Mouse (Mus musculus): Measurements from ENCODE around the gene Syne2.
"Not testable (repeated sequence)": the region's sequence is repeated elsewhere in the genome, so short reads cannot be mapped to it uniquely, and the experiment has no call there.

The Syne2 gene

GRCm38 (mm10) chr12:76111046-76111445 is 293.1 kb downstream of the Syne2 start:
- no peak for DNase-seq

- no peak for DNase-seq
These were observed 298.6 kb downstream of the Syne2 start for GRCm38 (mm10) chr12:76116577-76116976.

GRCm38 (mm10) chr12:76117632-76118153 is 299.8 kb downstream of the Syne2 start:
- DNase-seq: peak in 1 of 2 experiments; percentile 28

- DNase-seq: no peak
These were observed 305.3 kb downstream of the Syne2 start for GRCm38 (mm10) chr12:76123223-76123622.

GRCm38 (mm10) chr12:76128306-76128705 is 310.4 kb downstream of the Syne2 start:
- DNase-seq: no peak

- peak; percentile 14 to 22 for DNase-seq
These were observed 310.9 kb downstream of the Syne2 start for GRCm38 (mm10) chr12:76128831-76129230.

GRCm38 (mm10) chr12:76130281-76130680 is 312.3 kb downstream of the Syne2 start:
- DNase-seq: no peak

GRCm38 (mm10) chr12:76130891-76131290 is 313.0 kb downstream of the Syne2 start:
- no peak for DNase-seq

- peak in 1 of 2 experiments; percentile 37 for DNase-seq
These were observed 314.7 kb downstream of the Syne2 start for GRCm38 (mm10) chr12:76132591-76132990.

- DNase-seq: not testable (repeated sequence)
These were observed 315.1 kb downstream of the Syne2 start for GRCm38 (mm10) chr12:76133081-76133480.

- DNase-seq: no peak
These were observed 318.8 kb downstream of the Syne2 start for GRCm38 (mm10) chr12:76136701-76137100.

- not testable (repeated sequence) for DNase-seq
These were observed 334.5 kb downstream of the Syne2 start for GRCm38 (mm10) chr12:76152389-76152788.

All from lung, adult 18-20 months (tissue).